Mouse (Mus musculus) cerebellum, adult 2 months (tissue): ENCODE measurements around the gene St8sia1.

Experiments
- CTCF ChIP-seq: fragments of 200-500 bp; IDR thresholded peaks from 2 replicates; pipeline ENCODE4 v1.5.1; 2011; ENCODE audit warnings: low read depth, mild to moderate bottlenecking, control low read depth, low read length, moderate library complexity, borderline replicate concordance; ENCODE audit not compliant: insufficient read depth
- POLR2A ChIP-seq: fragments of 200-500 bp; IDR thresholded peaks from 2 replicates; pipeline ENCODE4 v1.6.1; 2011; ENCODE audit warnings: low read length, control low read depth, borderline replicate concordance; ENCODE audit not compliant: insufficient read depth

DNA sequence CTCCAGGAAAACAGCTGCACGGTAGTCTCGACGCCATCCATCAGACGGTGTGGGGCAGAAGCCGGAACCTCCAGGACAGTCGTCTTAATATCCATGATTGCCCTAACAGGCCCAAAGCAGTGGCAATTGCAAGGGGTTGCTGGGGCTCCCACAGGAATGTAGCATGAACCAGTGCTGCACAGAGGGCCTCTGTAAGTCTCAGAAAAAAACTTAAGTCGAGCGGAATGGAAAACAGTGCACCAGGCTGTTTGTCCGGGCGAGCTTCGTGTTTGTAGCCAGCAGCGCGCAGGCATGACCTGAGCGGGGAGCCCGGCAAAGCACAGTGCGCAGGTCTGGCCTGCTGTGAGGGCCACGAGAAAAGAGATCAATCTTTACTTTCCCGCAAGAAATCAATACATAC lies 128.5 kb downstream of the St8sia1 start:
- TF ChIP-seq CTCF (no peak), POLR2A (no peak)
